Mouse (Mus musculus): ENCODE results near the gene Gmcl1.

The Gmcl1 gene

DNA sequence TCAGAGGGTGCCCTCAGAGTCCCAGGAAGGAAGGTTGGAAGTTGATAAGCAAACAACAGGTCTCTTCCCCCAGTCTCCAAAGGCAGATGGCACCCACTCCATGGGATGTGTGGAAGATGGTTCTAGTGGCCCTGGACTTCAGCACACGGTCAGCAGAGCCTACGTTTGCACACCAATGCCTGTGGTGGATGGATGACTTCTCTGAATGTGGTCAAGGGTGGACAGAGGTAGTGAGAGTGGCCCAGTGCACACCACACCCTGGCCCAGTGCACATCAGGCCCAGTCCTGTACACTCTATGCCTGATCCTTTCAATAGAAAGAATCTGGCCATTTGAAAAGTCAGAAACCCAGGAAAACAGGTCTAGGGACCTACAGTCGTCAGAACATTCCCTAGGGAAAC, 74.7 kb downstream of the Gmcl1 start:
- no peak for DNase-seq

DNA sequence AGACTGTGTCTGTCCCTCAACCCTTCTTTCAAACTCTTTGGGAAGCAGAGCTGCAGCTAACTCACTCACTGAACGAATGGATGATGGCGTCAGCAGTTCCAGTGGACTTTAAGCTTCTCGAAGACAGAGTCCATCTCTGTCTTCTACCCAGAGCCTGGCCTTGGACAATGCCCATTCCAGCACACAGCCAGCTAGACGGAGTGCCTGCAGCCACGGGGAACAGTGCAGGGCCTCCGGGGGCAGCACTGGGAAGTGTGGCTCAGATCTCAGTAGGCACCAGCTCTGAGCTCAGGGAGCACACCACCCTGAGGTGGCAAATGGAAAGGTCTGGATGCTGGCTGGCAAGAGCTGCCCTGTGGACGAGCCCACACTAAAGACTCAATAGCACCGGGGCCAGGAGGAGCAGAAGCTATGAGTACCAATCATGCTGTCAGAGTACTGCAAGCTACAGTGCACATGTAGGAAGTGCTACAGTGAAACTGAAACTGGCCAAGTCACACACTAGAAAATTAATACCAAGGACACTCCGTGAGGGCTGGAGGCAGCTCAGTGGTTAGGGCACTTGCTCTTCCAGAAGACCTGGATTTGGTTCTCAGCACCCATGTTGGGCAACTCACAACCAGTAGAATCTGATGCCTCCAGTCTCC, 78.8 kb downstream of the Gmcl1 start:
- DNase-seq = peak; percentile 50 to 77

DNA sequence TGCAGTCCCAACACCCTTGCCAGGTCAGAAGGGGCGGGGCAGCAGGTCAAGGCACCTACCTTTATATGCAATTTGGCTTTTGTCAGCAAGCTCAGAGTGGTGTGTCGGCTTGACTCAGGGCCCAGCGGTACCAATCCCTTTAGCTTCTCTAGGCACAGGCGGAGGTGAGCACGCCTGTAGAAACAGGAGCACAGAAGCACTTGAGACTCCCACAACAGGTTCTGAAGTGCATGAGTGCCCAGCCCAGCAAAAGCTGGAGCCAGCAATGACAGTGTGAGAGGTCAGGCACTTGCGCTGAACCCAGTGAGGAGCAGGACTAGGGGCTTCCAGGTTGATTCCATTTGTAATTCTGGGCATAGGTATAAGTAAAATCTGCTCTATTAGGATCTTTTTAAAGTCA, 80.2 kb downstream of the Gmcl1 start:
- DNase-seq = no peak

DNA sequence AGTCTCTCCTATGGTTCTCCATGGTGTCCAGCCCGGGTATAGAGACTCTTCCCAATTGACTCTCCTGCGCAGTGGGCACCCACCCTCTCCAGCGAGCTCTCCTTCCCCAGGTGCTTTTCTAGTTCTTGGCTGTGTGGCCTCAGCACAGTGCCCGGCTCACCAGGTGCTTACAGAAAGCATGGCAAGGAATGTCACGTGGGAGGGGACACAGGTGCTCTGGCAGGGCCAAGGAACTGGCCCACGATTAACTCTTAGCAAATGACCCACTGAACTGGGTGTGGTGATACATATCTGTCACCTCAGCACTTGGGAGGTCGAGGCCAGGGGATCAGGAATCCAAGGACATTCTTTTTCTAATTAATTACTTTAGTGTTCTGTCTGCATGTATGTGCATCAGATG, 87.0 kb downstream of the Gmcl1 start:
- no peak for DNase-seq

DNA sequence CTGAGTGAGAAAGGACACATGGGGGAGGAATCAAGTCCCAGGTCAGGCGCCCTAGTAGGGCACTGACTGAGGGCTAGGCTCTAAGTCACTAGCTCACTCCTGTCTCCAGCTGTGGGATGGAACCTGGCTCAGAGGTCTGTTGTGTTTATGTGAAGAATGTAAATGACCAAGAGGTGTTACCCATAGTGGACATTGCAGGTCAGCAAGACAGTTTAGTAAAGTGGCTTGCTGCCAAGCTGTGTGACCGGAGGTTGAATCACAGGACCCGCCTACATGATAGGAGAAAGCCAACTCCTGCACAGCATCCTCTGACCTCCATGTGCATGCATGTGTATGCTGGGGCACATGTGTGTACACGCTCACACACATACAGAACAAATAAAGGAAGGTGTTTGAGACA, 87.6 kb downstream of the Gmcl1 start:
- no peak for DNase-seq

DNA sequence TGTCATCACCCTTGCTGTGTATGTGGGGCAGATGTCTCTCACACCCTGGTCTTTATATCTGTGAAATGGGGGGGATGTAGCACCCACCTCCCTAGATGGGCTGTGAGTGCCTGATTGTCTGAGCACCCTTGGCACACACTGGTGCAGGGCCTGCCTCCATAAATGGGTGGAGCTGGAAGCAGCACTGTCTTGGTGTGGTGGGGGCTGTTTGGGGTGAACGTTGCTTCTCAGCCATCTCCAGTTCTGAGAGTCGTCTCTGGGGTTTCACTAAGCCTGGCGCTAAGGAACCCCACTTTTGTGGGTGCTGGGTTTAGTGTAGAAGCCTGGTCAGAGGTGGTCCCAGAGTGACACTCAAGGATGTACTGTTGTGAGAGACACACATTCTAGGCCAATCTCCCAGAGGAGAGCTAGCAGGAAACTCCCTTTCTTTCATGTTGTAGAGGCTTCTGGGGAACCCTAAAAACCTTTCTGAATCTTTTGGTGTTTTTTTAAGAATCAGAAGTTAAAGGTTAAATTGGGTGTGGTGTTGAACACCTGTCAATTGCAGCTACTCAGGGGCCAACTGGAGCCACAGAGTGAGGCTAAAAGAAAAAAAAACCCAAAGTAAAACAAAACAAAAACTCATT, 88.3 kb downstream of the Gmcl1 start:
- no peak for DNase-seq
